Mouse (Mus musculus) heart, embryonic 15.5 days (tissue): ENCODE results near the gene Hist2h3b. TPM values are rescaled to one million over a fixed set of nuclear protein-coding genes. Genes with fewer than 3 reads are reported as not detected.

Experiments
- ATAC-seq: fragments of 200-750 bp; cut with Nextera tagmentation; replicated peaks from 2 replicates; pipeline ENCODE4 v1.8.0; 2017; ENCODE audit warnings: low read depth, moderate TSS enrichment; ENCODE audit not compliant: insufficient number of reproducible peaks, insufficient read depth, low FRiP score
- H3K27ac ChIP-seq: fragments of 300-500 bp; sonication (generic); 2 replicates; pipeline ENCODE4 v1.5.1; 2015; ENCODE audit warnings: mild to moderate bottlenecking, inconsistent platforms
- H3K27me3 ChIP-seq: fragments of 300-500 bp; sonication (generic); 2 replicates; pipeline ENCODE4 v1.6.1; 2015; ENCODE audit warnings: inconsistent platforms
- H3K36me3 ChIP-seq: fragments of 300-500 bp; sonication (generic); 2 replicates; pipeline ENCODE4 v1.6.1; 2015; ENCODE audit warnings: mild to moderate bottlenecking, inconsistent platforms
- H3K4me1 ChIP-seq: fragments of 300-500 bp; sonication (generic); replicated peaks from 2 replicates; pipeline ENCODE4 v1.6.1; 2015; ENCODE audit warnings: inconsistent platforms
- H3K4me2 ChIP-seq: fragments of 300-500 bp; sonication (generic); 2 replicates; pipeline ENCODE4 v1.6.1; 2015; ENCODE audit warnings: inconsistent platforms, mild to moderate bottlenecking, moderate library complexity
- H3K4me3 ChIP-seq: fragments of 300-500 bp; sonication (generic); 2 replicates; pipeline ENCODE4 v1.5.1; 2015; ENCODE audit warnings: mild to moderate bottlenecking, inconsistent platforms
- H3K9ac ChIP-seq: fragments of 300-500 bp; sonication (generic); 2 replicates; pipeline ENCODE4 v1.6.1; 2015; ENCODE audit warnings: mild to moderate bottlenecking, inconsistent platforms
- H3K9me3 ChIP-seq: fragments of 300-500 bp; sonication (generic); replicated peaks from 2 replicates; pipeline ENCODE4 v1.6.1; 2016; ENCODE audit warnings: inconsistent platforms
- WGBS: fragments of 180-500 bp; shearing (Covaris S2); methylation state at CpG from one replicate; pipeline ENCODE4 v1.1.7; 2015; ENCODE audit warnings: mixed read lengths; 5-methylcytosine and 5-hydroxymethylcytosine counted together
- polyA plus RNA-seq: library from polyadenylated mRNA; unstranded; fragments of >200 nt; fragmentation: Nextera tagmentation; extraction: Ambion mirVana; gene quantifications from 2 replicates; pipeline ENCODE4 v1.2.1, GENCODE M21; 2015

Hist2h3b gene
- polyA plus RNA-seq, 1 experiment from 2014 or later: 31.1 TPM

DNA sequence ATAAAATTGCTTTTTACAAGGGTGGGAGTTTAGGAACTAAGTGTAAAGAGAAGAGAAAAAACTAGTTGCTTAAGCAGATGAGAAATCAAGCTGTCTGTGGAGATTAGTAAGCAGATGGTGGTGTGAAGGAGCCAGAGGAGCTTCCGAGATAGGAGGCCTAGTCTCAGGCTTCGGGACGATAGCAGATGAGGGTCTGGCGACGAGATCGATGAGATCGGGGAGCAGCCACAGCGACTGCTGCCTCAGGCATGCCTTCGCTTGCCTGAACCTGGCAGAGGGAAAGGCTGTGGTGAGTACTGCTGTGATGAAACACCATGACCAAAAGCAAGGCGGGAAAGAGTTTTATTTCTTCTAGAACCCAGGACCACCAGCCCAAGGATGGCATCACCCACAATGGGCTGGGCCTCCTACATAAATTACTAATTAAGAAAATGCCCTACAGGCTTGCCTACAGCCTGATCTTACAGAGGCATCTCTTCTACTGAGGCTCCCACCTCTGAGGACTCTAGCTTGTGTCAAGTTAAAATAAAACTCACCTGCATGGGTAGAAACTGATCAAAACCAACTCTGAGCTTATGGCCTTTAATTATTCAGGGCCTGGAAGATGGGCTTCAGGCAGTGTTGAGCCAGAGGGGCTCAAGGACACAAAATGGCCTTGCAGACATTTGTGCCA, 13.6 kb upstream of the Hist2h3b start:
- Histone ChIP-seq H3K4me2 (no peak overlapping the region), H3K9ac (no peak overlapping the region), H3K9me3 (no peaks in the 10 kb centered on the region), H3K4me3 (no peak overlapping the region), H3K4me1 (0 out of 2 replicates have a peak, but pooled peaks cover 8% of the 10 kb centered on the region), H3K27ac (no peak overlapping the region), H3K36me3 (no peaks in the 10 kb centered on the region), H3K27me3 (no peaks in the 10 kb centered on the region)
- ATAC-seq: no peak
- 27% methylated on average over 10 of the region's 10 CpGs for WGBS

GRCm38 (mm10) chr3:96255926-96256593, 12.4 kb upstream of the Hist2h3b start:
- Histone ChIP-seq H3K9ac (no peak overlapping the region), H3K4me3 (no peak overlapping the region), H3K4me2 (no peak overlapping the region), H3K4me1 (0 out of 2 replicates have a peak, but pooled peaks cover 5% of the 10 kb centered on the region), H3K36me3 (no peaks in the 10 kb centered on the region), H3K27me3 (no peaks in the 10 kb centered on the region), H3K27ac (no peak overlapping the region), H3K9me3 (no peaks in the 10 kb centered on the region)
- WGBS: 71% methylated on average over 5 of the region's 5 CpGs
- no peak for ATAC-seq

DNA sequence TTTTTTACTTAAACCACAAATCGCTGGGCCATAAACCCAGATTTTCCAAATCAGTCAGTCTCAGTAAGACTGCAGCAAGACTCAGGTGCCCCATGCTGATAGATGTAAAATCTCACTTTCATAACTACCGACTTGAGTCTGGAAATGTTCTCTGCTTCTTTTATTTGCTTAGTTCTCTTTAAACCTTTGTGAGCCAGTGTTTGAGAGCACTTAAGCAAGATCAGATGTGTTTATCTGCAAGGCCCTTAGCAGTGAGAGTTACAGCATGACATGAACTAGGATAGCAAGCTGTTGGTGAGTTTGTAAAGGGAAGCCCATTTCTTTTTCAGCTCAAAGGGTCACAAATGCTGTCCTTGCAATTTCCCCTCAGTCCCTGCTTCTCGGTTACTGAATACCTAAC, 11.3 kb upstream of the Hist2h3b start:
- H3K9me3 ChIP-seq: no peaks in the 10 kb centered on the region
- 68% methylated on average over 3 of the region's 3 CpGs for WGBS
- H3K36me3 ChIP-seq: no peaks in the 10 kb centered on the region
- H3K4me3 ChIP-seq: no peak overlapping the region
- no peak for ATAC-seq
- no peak overlapping the region for H3K27ac ChIP-seq
- no peaks in the 10 kb centered on the region for H3K27me3 ChIP-seq
- H3K4me1 ChIP-seq: peaks cover 11% of the 10 kb centered on the region
- no peak overlapping the region for H3K9ac ChIP-seq
- H3K4me2 ChIP-seq: no peak overlapping the region

DNA sequence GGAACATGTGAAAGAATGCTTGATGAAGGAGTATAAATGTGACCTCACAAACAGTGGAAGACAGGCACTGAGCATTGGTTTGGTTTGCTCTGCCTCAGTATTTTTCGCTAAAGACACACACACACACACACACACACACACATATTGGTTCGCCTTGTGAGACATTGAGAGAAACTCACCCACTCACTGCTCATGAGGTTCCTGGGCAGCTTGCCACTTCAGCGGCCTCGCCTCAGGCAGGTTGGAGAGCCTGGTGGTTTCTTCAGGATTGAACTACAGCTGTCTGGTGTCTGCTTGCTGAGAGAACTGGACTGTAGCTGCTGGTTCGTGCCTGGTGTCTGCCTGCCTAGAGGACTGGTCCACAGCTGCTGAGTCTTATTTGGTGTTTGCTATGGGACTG, 8.2 kb upstream of the Hist2h3b start:
- WGBS: 88% methylated on average over 5 of the region's 5 CpGs

GRCm38 (mm10) chr3:96261623-96262022, 6.8 kb upstream of the Hist2h3b start:
- Histone ChIP-seq H3K4me1 (peaks cover 16% of the 10 kb centered on the region), H3K36me3 (no peaks in the 10 kb centered on the region), H3K4me2 (peak overlapping the region; percentile 86), H3K27ac (peak overlapping the region; percentile 99), H3K4me3 (peak overlapping the region; percentile 76), H3K9me3 (no peaks in the 10 kb centered on the region), H3K9ac (peak overlapping the region; percentile 31; the same call in 1 of the 2 replicates), H3K27me3 (no peaks in the 10 kb centered on the region)
- no peak for ATAC-seq
- WGBS: 48% methylated on average over 3 of the region's 3 CpGs

More for the DNA sequence above, 8.2 kb upstream of the Hist2h3b start:
- H3K4me2 ChIP-seq: no peak overlapping the region
- H3K9me3 ChIP-seq: no peaks in the 10 kb centered on the region
- ATAC-seq: no peak
- H3K36me3 ChIP-seq: no peaks in the 10 kb centered on the region
- no peaks in the 10 kb centered on the region for H3K27me3 ChIP-seq
- H3K4me3 ChIP-seq: no peak overlapping the region
- no peak overlapping the region for H3K9ac ChIP-seq
- peaks cover 20% of the 10 kb centered on the region for H3K4me1 ChIP-seq
- no peak overlapping the region for H3K27ac ChIP-seq

GRCm38 (mm10) chr3:96262216-96262875, 6.1 kb upstream of the Hist2h3b start:
- WGBS: under 1% methylated on average over 19 of the region's 19 CpGs
- peak; percentile 86 for ATAC-seq
- peak overlapping the region; percentile 79 for H3K9ac ChIP-seq

GRCm38 (mm10) chr3:96262979-96263550, 5.4 kb upstream of the Hist2h3b start, which contains the start of gene Hist2h4:
Gene Hist2h4, minus strand, starts transcription at chr3:96263311.
- Histone ChIP-seq H3K9me3 (no peaks in the 10 kb centered on the region), H3K9ac (peak within 1 kb of the TSS; percentile 79), H3K4me1 (peaks cover 21% of the 10 kb centered on the region), H3K4me3 (peak within 1 kb of the TSS; percentile 76), H3K4me2 (peak within 1 kb of the TSS; percentile 86), H3K27ac (peak within 1 kb of the TSS; percentile 99), H3K36me3 (no peaks in the 10 kb centered on the region), H3K27me3 (no peaks in the 10 kb centered on the region)
- ATAC-seq: peak; percentile 81
- WGBS: under 1% methylated on average over 40 of the region's 40 CpGs

More at GRCm38 (mm10) chr3:96262216-96262875, 6.1 kb upstream of the Hist2h3b start:
- Histone ChIP-seq H3K36me3 (no peaks in the 10 kb centered on the region), H3K4me3 (peak overlapping the region; percentile 76), H3K4me1 (peaks cover 16% of the 10 kb centered on the region), H3K9me3 (no peaks in the 10 kb centered on the region), H3K4me2 (peak overlapping the region; percentile 86), H3K27ac (peak overlapping the region; percentile 99), H3K27me3 (no peaks in the 10 kb centered on the region)

GRCm38 (mm10) chr3:96263558-96264403, 4.7 kb upstream of the Hist2h3b start:
- peak overlapping the region; percentile 99 for H3K27ac ChIP-seq
- H3K4me3 ChIP-seq: peak overlapping the region; percentile 76
- H3K9me3 ChIP-seq: no peaks in the 10 kb centered on the region
- 7% methylated on average over 27 of the region's 27 CpGs for WGBS
- H3K27me3 ChIP-seq: no peaks in the 10 kb centered on the region
- H3K4me2 ChIP-seq: peak overlapping the region; percentile 86
- peak overlapping the region; percentile 67 for H3K9ac ChIP-seq
- H3K4me1 ChIP-seq: peaks cover 24% of the 10 kb centered on the region
- H3K36me3 ChIP-seq: no peaks in the 10 kb centered on the region
- peak; percentile 23; the same call in 1 of the 2 replicates for ATAC-seq

DNA sequence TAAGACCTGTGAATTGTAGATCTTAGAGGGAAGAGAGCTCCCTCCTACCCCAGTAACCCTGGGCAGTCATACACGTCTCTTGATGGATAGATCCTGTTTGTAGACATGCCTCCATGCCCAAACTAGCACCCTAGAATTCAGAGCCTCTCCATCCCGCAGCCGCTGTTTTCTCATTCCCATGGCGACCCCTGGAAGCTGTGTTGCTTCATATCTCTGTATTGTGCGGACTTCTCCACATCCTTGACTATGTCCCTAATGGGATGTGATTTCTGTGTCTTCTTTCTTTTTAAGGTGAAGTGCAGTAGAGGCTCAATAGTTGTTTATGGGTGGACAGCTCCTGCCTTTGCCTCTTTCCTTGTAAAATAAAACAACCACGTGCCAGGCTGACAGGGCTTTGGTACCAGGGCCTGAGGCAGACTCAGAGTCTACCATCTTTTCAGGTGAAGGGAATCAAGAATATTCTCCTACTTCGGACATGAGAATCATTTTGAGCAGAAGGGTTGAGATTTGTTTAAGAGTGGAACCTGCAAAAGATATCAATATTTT, 4.0 kb upstream of the Hist2h3b start:
- peak overlapping the region; percentile 86; the same call in 1 of the 2 replicates for H3K4me2 ChIP-seq
- peak overlapping the region; percentile 76; the same call in 1 of the 2 replicates for H3K4me3 ChIP-seq
- 77% methylated on average over 7 of the region's 7 CpGs for WGBS

GRCm38 (mm10) chr3:96266132-96266710, 2.2 kb upstream of the Hist2h3b start:
- no peaks in the 10 kb centered on the region for H3K36me3 ChIP-seq
- no peaks in the 10 kb centered on the region for H3K27me3 ChIP-seq
- no peak overlapping the region for H3K27ac ChIP-seq
- no peak overlapping the region for H3K4me2 ChIP-seq
- 71% methylated on average over 8 of the region's 8 CpGs for WGBS
- H3K4me3 ChIP-seq: no peak overlapping the region
- H3K9me3 ChIP-seq: no peaks in the 10 kb centered on the region
- H3K4me1 ChIP-seq: peaks cover 31% of the 10 kb centered on the region
- ATAC-seq: no peak
- no peak overlapping the region for H3K9ac ChIP-seq

More for the DNA sequence above, 4.0 kb upstream of the Hist2h3b start:
- no peak overlapping the region; the same call in 1 of the 2 replicates for H3K9ac ChIP-seq
- peaks cover 28% of the 10 kb centered on the region for H3K4me1 ChIP-seq
- ATAC-seq: no peak
- H3K27me3 ChIP-seq: no peaks in the 10 kb centered on the region
- no peaks in the 10 kb centered on the region for H3K36me3 ChIP-seq
- H3K27ac ChIP-seq: peak overlapping the region; percentile 99
- H3K9me3 ChIP-seq: no peaks in the 10 kb centered on the region
